Mouse (Mus musculus): ENCODE measurements around the gene Htr6.

Htr6 gene

DNA sequence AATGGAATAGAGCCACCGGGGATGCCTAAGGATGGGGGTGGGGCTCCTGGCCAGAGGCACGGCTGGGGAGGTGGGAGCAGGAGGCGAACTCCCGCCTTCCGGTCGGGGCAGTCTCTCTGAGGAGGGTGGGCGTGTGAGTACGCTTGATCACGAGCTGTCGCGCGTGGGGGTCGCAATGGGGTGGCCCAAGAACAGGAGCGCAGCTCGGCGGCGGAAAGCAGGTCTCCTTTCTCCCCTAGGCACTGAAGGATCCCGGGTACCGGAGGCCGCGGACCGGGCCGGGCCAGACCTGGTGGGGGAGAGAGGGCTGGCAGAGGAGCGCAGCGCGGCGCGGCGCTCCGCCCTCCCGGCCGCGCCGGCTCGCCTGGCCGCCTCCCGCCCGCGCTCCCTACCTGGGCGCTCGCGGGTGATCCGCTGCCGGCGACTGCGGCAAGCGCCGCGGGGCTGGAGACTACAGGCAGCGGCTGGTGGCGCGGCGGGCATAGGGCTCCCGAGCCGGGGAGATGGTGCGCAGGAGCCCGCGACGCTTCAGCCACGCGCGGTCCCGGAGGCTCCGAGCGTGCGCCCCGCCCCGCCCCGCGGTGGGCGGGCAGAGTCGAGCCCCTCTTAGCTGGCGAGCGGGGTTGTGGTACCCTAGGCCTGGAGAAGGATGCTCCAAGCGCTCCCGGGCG is at the start of gene Htr6:
Htr6 (minus strand) TSS at position 530 of the 671 bp plus-strand sequence.
- peak in 1 of 2 experiments; percentile 33 for DNase-seq

DNA sequence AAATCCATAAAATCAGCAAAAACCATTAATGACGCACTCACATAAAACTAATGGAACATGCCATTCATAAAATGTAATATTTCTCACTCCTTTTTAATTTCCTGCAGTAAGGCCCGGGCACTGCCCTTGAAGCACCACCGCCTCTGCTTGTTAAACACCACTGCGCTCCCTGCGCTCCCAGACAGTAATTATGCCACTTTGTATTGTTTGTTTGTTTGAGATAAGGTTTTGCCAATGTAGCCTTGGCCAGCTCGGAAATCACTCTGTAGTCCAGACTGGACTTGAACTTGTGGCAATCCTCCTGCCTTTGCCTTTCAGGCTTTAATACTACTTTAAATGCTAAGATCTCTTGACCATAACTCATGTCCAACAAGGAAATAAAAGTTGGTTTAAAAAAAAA is 49.6 kb upstream of the Htr6 start:
- no peak for DNase-seq

DNA sequence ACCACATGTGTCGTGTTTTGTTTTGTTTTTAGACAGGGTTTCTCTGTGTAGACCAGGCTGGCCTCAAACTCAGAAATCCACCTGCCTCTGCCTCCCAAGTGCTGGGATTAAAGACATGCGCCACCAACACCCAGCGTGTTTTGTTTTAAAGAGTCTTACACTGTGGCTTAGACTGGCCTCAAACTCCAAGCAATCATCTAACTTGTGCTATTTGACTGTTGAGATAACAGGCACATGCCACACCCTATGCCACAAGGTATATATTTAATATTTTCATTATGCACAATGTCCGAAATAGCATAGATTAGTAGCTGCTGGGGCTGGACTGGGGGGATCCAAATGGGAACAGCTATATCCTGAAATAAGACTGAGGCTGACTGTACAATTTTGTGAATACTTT is 47.2 kb upstream of the Htr6 start:
- DNase-seq: no peak

DNA sequence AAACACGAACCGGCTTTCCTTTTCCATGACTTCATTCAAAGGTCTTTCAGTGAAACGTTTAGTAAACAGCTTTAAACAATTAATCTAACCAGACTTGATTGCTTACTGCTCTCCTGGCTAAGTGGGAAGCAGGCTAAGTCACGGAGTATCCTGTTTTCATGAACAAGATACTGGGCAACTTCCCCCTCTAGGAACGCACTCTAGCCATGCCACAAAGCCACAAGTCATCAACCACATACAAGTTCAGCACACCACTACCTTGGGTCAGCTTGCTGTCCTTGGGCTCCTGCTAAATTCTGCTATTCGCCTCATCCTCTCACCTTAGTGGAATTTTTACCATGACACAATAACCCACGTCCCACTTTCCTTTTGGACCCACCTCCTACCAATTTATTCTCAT is 45.6 kb upstream of the Htr6 start:
- no peak for DNase-seq

DNA sequence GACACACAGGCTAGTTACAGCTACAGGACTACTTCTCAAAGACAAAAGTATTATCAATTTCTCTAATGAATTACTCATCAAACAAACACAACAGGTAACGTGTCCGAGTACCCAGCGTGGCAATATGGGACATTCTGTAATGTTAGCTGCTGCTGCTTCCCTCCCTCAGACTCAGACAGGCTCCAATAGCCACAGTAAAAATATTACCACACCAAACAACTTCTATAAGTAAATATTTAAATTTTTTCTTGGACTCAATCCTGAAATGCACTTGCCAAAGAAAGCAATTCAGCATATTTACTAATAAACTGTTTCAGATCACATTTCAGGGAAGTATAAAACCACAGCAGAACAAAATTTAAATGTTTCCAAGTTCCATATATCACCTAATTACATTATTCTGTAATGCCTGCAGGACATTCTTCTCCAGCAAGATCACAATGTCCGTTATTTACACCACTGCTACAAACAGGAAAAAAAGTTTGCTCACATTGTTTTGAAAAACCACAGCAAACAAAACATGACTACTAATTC is 45.0 kb upstream of the Htr6 start:
- DNase-seq: no peak

DNA sequence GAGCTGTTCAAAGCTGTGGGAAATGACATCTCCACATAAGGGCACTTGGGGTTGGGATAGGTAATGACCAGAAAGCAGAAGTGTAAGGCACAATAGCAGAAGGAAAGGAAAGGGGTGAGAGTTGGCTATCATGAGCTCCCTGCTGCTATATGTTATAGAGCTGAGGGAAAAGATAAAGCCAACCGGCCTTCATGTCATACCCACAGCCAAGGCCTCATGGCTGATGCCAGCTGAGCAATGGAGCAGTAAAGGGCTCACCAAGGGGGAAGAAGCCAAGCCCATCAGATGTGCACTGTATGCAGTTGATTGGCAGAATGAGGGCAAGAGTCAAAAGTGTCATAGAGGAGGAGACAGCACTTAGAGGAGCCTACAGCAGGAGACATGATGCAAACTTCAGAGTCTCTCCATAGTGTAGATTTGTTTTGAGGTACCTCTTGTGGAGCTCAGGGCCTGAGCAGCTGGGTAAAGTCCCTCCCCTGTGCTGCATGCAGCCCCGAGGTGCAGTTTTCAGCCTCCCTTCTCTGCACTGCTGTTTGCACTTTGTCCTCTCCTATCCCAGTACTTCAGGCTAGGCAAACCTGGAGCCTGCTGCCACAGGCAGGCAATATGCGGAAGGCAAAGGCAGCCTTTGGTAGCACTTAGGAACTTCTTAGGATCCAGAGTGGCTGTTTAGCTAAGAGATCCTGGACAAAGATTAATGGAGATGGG is 41.1 kb upstream of the Htr6 start:
- DNase-seq: peak; percentile 56 to 67

DNA sequence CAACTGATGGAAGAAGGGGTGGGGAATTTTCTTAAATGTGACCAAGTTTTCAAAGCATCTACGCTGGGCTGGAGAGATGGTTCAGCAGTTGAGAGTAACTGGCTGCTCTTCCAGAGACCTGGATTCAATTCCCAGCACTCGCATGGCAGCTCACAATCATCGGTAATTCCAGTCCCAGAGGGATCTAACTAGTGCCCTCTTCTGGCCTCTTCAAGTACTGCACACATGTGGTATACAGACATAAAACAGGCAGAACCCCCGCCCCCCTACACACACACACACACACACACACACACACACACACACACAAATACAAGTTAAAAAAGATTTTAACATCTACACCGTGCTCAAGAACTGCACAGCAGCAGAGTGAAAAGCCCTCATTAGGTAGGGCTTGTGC is 40.4 kb upstream of the Htr6 start:
- peak in 1 of 2 experiments; percentile 37 for DNase-seq

DNA sequence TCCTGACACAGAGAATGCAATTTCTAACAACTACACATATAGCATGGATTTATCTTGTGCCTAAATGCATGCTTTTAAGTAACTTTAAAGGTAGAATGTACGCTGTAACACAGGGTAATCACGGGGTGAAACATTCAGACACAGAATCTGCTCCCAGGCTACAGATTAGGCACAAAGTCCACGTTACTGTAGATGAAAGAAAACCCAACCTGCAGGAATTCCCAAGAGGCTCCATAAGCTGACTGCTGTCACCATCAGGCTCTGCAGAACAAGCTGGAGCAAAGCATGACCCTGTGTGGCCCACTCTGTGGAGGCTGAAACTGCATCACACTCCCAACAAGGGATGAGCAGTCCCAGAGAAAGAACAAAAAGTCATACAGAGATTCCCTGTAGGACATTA is 37.1 kb upstream of the Htr6 start:
- peak in 1 of 2 experiments; percentile 39 for DNase-seq

DNA sequence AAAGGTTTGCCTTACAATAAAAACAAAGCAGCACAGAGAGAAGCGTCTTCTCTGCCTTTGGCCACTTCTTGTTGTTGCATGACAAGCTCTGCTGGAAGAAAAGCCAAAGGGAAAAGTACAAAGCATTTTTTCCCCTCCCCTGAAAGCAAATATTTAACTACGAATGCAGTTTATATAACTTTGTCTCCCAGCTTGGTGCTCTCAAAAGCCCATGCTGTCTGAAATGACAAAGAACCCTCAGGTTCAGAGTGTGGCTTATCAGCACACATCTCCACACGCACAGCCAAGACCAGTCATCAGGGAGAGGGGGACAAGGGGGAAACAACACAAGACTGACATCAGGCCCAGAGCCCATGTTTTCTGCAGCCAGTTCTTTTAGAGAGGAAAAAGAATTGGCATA is 36.1 kb upstream of the Htr6 start:
- DNase-seq: peak; percentile 43 to 71

DNA sequence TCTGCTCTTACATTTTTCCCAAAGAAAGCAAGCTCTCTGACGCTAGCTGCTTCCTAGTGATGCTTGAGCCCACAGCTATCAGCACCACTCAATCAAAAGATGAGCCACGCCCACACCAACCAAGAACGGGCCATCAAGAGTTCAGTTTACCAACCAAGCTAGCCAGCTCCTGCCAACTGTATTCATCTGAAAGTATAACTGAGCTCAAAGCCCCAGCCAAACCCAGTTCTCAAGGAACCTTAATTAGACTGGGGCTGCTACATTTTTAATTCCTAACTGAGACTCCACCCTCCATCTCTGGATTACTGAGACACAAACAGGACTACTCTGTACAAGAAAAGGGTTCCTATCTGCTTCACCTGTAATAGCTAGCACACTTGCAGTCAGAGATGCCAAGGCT is 35.5 kb upstream of the Htr6 start:
- DNase-seq: peak; percentile 48 to 57

DNA sequence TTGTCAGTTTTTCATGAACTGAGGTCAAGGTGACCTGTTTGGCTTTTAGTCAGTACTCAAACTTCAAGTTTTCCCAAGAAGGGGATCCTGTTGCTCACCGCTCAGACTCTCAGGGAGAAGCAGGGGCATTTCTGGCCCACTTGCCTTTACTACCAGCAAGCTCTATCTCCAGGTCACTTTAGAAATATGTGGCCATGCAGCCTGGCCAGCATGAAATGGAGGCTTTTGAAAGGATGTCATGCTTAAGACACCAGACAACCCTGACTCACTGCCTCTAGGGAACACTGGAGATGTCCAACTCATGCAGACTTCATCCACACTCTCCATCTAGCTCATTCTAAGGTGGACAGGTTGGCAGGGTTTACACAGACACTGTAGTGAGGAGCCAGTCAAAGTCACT is 30.1 kb upstream of the Htr6 start:
- DNase-seq: no peak

DNA sequence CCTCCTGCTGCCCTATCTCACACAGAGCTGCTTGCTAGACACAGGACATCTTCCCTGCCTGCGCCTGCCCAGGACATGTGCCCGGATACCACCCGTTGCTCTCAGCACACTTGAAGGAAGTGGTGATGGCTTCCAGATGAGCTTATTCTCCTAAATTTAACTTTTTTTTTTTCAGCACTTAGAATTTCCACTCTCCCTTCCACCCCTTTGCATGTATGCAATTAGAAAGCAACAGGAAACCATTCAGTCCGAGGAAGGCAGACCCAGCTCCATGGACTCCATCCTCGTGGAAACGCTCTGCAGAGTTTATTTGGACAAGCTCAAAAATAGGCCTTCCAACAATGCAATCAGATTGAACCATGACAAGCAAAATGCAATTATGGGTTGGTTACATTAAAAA is 26.2 kb upstream of the Htr6 start:
- no peak for DNase-seq

DNA sequence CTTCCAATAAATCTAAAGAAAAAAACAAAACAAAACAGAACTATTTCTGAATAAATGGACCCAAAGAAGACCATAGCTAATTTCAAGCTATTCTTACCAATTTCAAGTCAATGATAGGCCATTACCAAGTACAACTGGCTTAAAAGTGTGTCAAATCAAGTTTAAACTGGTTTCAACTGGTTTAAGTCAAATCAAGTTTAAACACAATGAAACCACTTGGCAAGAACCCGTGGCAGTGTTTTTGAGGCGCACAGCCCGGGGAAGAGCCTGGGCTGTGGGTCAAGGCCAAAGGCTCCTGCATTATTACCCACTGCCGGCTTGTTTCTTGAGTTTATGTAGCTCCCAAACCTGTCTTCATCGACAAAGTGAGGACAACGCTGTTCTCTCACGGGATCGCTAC is 25.0 kb upstream of the Htr6 start:
- DNase-seq: no peak

DNA sequence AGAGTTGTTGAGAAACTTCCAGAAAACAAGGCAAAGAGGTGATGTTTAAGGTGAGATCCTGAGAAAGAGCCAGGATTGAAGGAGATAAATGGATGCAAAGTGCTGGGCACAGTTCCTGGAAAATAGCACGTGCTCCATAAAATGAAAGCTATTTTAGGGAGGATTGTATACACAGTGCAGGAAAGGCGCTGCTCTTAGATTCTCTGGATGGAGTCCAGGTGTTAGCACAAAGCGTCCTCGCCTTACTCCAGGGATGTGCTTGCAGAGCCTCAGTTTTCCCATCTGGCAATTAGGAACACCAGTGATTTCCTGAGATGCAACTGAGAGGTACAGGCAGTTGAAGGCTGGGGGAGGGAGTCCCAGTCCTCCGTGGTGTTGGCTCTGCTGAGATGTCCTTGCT is 20.8 kb upstream of the Htr6 start:
- DNase-seq: peak in 1 of 2 experiments; percentile 36

DNA sequence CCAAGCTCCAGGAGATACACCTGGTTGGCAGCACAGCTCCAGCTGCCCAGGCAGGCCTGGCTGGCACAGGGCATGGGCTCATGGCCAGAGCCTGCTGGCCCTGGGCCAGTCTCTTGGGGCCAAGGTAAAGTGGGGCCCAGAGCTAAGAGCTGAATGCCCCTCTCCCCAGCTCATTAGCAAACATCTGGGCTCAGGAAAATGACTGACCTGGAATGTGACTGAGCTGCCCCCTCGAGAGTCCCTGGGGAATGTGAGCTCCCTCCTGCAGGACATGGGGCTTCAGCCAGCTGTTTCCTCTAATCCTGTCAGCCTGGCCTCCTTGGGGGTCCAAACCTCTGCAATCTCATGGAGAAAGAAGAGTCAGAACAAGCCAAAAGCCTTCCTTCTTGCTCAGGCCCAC is 20.0 kb upstream of the Htr6 start:
- peak; percentile 72 to 89 for DNase-seq

DNA sequence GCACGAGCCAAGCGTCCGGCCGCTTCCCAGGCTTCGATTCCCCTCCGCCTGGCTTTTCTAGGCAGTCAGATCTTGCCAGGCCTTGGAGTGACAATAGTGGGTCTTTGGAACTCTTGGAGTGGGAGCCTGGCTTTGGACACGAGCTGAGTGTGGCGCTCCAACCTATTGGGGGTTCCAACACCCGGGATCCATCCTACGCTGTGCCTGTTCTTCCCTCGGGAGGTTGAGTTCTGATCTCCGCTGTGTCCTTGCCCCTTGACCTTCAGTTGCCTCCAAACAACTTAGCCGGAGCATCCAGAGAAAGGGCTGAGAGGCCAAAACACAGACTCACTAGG is 17.8 kb upstream of the Htr6 start:
- DNase-seq: no peak

DNA sequence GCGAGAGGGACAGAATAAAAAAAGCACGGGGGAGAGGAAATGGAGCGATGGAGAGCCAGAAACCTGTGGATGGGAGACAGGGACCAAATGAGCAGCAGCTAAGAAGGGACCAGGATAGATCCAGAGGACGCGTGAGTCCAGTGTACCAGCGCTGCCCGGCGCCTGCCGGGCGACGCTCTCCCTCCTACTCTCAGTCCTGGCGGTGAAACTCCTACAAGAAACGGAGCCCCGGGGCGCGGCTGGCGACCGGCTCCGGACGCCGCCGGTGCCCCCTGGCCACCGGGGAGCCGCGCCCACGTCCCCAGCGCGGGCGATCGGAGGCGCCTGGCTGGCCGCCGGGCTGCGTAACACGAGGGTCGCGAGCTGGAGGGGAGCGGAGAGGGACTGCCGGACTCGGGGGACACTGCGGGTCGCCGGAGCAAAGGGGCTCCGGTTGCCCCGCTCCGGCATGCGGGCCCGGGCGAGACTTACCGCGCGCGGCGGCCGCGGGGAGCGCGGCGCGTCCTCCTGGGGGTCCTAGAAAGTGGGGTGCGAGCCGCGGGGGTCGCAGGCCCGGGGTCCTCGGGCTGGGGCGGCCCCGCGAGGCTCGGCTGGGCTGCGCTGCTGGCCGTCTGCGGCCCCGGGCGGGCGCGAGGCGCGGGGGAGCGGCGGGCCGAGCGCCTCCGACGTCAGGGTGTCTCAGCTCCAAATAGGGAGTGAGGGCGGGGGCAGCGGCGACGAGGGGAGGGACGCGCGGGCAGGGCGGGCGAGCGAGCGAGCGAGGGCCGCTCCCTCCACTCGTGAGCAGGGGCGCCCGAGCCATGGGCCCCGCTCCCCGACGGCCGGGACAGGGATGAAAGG is 17.2 kb upstream of the Htr6 start, which contains the start of gene Nbl1:
Nbl1 (minus strand) TSS at position 638 of the 840 bp plus-strand sequence.
- peak; percentile 58 to 78 for DNase-seq

DNA sequence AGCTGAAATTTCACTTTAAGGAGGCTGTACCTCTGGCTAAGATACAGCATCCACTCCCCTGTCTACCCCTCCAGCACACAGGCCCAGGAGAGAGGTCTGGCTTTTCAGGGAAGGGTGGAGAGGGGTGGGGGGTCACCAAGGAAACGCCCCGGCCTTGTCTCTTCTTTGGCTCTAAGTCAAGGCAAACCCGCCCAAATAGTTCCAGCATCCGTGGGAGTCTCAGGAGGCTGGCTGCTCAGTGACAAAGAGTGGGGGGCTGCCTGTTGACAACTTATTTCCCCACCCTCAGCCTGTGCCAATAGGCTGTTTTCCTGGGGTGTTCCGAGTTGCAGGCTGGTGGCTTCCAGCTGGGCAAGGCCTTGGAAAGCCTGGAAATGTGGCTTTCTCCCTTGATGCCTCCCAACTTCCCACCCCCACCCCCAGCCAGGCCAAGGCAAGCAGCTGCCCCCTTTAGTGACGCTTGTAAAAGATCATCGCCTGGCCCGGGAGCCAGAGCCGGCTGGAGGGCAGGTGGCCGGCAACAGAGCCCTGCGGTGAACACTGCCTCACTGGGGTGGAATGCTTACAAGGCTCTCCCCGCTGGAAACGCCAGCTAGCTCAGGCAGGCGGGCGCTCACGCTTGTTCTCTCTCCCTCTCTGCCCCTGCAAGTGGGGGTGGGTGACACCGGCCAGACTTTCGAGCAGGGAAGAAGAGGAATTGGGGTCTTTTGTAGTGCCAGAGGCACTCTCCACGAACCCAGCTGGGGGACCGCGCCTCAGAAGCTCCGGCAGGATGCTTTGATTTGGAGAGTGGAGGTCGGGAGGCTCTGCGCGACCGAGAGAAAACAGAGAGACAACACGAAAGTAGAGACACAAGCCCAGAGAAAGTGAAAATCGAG is 16.3 kb upstream of the Htr6 start:
- DNase-seq: peak in 1 of 2 experiments; percentile 32

DNA sequence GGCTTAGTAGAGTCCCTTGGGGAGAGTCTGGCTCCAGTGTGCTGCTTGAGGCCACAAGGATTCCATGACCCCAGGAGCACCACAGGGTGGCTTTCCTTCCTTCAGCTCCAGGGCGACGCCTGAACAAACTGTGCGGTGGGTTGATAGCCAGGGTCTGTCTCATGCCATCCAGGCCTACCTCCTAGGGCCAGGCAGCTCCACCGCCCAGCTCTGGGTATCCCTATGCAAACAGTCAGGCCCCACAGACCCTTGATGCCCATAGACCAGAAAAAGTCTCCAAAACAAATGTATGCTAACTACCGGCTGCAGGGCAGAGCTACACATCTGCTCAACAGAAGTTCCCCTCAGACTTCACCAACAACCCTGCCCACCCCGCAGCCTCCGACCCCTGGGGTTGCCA is 15.7 kb upstream of the Htr6 start:
- DNase-seq: no peak

DNA sequence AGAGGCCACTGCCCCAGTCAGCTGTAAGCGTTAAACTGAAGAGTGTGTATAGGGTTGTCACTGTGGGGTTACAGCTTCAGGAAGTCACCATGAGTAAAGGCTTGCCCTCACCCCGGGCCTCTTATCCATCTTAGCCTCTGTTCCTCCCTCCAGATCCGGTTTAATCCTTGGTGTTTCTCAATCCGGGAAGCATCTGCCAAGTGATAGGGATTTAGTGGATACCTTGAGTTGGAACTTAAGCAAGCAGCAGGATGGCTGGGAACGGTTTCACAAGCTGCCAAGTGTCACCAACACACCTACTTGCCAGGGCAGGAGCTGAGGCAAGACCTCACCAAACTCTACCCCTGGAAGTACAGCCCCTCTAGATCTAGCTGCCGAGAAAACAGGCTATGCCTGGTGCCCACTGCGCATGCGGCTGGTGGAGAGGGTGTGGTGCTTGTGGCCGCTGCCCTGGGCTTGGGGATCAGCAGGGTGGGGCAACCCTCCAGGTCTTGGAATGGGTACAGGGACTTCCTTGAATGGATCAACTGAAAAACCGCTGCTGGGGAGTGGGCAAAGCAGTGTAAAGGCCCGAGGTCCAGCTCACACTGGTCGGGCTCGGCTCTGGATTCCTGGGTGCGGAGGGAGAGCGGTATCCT is 15.1 kb upstream of the Htr6 start:
- no peak for DNase-seq

DNA sequence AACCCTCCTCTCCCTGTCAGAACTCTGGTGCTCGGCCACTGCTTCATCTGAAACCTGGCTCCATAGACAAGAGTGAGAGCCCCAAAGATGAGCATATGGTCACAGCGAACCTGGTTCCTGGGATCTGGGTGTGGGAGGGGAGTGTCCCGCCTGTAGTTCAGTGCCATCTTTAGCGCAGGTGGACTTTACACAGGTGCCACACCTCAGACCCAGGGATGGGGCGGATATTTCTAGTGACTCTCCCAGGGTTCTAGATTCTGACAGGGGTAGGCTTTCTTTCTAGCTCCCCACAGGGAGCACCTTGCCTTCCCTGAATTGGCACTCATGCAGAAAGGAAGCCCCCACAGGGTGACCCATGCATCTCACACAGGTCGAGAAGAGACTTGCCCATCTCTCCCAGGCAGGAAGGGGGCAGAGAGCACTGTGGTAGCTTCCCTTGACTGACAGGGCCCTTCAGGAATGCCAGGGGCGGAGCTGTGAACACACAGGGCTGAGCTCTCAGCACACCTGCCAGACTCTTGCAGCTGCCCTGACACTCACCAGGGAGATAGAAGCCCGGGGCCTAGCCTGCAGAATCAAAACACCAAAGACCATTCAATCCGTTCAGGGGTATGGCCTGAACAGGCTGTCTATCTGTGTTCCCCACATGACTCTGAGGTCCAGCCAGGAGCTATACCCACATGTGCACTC is 13.8 kb upstream of the Htr6 start:
- DNase-seq: peak; percentile 52 to 60

Data from kidney, postnatal 36 days (tissue).